Mouse (Mus musculus) heart, embryonic 14.5 days (tissue): Measurements from ENCODE around the gene Fam92a. TPM values are rescaled to one million over a fixed set of nuclear protein-coding genes. Genes with fewer than 3 reads are reported as not detected.

ENCODE experiments used
- polyA plus RNA-seq: library from polyadenylated mRNA; unstranded; fragments of >200 nt; fragmentation: Nextera tagmentation; extraction: Ambion mirVana; gene quantifications from 2 replicates; pipeline ENCODE4 v1.2.1, GENCODE M21; 2014

The Fam92a gene
- polyA plus RNA-seq, 1 experiment from 2014 or later = 74.7 TPM

Other genes with a start within 250 kb of the Fam92a start
- 0.44 and 0.61 TPM in 2 replicates for gene Gm10604, start 190.8 kb downstream of the Fam92a start, polyA plus RNA-seq
- 7.3 and 7.4 TPM in 2 replicates for gene Rbm12b2, start 82.6 kb downstream of the Fam92a start, polyA plus RNA-seq
- gene Rbm12b1, start 31.8 kb downstream of the Fam92a start, polyA plus RNA-seq = 4.7 and 5.5 TPM in 2 replicates